Mouse (Mus musculus): Measurements from ENCODE around the gene Slc5a11.

The Slc5a11 gene

DNA sequence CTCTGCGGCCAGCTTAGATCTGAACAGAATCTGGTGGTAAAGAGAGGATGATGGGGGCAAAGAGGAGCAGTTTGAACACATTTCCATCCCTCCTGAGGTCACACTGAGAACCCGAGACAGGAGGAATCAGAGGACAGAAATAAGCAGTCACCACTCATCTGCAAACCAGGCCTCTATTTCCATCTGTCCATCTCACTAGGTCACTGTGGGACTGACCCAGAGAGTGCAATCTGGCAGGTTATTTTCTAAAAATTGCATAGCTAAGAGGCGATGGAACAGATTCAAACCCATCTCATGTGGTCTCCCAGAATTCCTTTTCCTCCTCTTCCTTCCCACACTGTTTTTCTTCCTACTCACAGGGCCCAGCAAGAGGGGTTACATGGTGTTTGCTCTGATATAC lies 73.3 kb downstream of the Slc5a11 start:
- DNase-seq, result peak; percentile 52

DNA sequence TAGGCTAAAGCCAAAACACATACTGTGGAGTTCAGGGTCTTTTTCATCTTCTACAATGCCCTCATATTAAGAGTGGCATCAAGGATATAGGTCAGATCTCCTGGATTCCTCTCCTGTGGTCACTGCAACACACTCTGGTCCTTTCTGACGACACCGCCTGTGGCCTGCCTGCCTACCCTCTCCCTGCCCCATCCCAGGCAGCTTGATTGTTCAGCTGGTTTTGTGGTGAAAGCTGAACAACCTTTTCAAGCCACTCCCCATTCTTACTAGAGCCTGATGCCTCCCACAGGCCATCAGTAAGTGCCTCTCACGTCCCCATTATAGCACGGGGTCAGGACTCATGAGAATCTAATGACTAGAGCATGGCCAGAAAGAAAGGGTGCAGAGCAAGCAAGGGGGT lies 74.6 kb downstream of the Slc5a11 start:
- DNase-seq, result no peak

DNA sequence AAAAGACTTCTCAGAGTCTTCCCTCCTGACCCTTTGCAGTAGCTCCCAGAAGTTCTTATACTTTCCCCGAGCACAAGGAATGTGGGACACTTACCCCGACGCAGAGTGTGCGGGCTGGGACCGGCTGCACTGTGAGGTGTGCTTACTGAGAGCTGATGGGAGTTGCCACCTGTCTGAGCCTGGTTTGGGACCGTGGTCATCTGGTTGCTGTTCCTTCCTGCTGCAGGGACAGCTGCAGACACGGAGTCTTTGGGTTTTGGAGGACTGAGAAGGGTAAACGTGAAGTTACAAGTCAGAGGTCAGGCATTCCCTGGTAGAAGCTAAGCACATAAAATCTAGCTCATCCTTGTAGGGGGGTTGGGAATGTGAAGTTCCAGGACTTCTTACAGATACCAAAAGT lies 77.4 kb downstream of the Slc5a11 start:
- no peak for DNase-seq

DNA sequence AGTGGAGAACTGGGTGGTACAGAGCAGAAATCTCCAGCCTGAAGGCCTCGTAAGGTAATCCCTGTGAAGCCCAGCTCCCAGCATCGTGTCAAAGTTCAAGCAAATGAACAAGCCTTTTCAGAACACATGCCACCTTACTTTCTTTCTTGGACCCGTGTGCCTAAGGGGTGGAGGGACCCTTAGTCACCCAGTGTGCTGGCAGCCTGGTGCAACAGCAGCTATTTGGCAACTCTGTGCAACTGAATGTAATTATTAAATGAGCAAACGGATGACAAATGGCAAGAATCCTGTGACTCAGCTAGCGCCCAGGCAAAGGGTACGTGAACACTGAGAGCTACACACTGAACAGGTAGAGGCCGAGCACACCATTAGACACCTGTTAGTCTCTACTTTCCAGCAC lies 79.3 kb downstream of the Slc5a11 start:
- DNase-seq, result no peak

DNA sequence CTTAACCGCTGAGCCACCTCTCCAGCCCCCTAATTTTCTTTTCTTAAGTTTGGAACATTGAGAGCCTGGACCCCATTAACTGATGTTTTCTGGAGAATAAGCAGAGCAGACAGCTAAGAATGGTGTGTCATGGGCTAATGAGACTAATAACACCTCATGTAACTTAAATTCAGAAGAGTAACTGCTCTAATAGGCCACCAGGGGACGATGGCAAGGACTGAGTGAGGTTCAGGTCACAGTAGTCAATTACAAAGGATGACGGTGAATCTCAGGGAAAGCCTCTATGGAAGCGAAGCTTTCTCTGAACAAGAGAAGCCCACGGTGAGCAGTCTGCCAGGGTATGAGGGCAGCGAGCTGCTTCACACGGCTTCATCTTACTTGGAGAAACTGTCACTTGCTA lies 80.8 kb downstream of the Slc5a11 start:
- DNase-seq, result no peak

DNA sequence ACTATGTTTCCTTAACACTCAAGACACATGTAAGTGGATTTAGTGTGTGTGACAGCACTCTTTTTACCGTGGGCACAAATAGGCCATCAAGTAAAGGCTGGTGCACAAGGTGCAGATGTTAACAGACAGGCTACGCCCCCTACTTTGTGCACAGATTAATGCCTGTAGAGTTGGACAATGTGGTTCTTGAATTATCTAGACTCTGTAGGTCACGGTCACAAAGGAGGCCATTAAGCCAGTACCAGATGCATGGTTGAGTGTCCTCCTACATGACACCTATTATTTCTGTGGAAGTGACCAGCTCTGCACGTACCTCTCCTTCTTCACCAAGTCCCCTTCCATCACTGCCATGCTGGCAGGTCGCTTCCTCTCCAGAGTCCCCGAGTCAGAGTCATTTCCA lies 81.5 kb downstream of the Slc5a11 start:
- no peak for DNase-seq

DNA sequence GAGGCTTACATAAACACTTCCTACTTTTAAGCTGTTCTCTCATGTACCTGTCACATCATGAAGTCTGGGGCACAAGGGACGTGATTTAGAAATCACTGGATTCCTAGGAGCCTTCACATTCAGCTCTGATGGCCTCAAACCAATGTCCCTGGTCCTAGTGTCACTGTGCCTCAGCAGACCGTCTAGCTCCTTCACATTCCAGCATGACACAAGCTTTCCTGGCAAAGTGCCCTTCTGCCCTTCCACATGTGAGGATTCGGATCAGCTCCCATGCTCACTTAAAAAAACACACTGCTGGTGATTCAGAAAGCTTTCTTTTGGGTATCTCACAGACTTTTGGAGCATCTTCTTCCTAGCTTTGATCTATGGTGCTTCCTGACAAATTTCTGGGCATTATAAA lies 83.6 kb downstream of the Slc5a11 start:
- peak; percentile 30 for DNase-seq

DNA sequence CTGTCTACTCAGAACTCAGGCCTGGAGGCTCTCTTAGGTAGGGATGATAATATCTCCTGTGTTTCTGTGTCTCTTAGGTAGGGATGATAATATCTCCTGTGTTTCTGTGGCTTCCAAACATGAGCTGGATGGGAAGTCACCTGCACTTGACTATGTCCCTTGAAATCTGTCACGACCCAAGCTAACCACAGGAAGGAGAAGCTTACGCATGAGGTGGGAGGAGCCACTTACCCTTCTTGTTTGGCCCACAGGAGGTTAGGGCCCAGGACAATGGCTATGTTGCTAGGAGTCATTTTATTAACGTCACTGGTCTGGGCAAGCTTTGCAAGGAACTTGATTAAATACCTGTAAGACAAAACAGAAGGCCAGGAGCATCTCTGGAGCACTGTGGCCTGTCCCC lies 85.7 kb downstream of the Slc5a11 start:
- no peak for DNase-seq

DNA sequence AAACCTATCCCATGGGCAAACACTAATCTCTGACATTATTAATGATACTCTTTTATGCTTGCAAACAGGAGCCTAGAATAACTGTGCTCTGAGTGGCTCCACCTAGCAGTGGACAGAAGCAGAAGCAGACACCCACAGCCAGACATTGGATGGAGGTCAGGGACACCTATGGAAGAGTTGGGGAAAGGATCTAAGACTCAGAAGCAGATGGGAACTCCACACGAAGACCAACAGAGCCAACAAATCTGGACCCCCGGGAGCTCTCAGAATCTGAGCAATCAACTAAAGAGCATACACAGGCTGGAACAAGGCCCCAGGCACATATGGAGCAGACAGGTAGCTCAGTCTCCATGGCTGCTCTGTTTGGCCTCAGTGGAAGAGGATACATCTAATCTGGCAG lies 90.8 kb downstream of the Slc5a11 start:
- peak; percentile 49 for DNase-seq

DNA sequence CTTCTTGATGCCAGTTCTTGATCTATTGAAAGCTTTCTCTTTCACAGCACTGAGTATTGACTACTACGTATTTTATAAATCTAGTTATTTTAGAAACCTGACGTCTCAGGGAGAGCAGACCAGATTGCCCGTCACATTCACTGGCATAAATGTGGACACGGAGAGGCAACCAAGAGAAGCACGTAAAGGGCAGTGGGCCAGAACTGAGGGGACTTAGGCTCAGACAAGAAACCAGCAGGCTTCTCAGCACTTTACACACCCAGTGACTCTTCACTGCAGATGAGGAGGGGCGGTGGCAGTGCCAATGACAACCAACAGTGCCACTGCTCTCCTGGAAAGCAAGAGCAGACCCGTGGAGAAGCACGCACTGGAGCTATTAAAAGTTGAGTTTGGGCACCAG lies 92.7 kb downstream of the Slc5a11 start:
- no peak for DNase-seq

DNA sequence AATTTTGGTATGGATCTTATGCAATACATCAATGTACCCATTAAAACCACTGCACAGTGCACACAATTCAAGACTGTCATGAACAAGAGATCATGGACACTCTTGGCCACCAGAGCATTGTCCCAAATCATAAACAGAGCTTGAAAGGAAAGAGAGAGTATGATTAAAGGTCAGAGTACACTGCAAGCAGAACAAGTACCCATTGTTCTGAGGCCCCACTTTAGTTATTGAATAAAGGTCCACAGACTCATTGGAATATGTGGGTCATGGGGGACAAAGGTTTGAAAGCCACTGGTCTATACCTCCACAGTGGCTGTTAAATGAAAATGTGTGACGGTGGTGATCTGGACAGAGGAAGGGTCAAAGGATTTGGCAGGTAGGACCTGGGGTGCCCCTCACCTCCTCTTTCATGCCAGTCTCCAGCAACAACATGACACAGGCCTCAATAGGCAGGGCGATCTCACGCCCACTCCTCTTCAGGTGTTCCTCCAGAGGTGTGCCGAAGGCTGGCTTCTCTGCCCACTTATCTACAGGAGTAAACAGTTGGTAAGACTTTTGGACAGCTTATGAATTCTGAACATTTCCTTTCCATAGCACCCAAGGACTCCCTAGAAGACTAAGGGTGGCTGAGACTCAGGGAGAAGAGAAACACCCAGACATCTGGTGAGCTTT lies 93.4 kb downstream of the Slc5a11 start:
- DNase-seq, result no peak

DNA sequence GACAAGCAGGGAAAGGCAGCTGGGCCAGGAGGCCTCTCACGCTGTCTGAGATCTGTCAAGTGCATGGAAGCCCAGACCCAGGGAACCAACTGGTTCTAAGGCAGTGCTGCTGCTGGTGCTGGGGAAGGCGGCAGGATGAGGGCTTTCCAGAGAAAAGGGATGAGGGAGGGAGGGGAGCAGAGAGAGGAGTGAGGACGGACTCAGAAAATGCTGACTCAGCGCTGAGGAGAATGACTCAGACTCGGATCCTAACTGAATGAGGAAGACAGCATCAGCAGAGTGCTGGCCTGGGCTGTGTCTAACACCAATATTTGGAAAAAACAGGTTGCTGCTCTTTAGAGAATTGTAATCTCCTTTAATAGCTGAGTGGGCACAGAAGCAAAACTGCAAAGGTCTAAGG lies 97.3 kb downstream of the Slc5a11 start:
- no peak for DNase-seq

DNA sequence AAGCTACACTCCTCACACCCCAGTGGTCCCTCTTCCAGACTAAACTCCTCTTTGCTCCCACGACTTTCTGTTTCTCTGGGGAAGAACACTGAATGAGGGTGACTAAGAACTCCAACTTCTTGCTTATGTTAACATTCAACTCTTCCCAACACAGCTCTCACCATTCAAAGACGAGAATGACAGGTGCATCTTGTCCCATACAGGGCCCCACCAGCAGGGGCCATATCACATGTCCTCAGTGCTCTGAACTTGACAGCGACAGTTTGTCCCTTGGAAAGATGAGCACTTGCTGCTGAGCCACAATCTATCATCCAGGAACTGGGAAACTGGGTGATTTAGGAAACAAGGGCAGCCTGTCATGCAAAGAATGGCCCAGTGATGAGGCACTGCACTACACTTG lies 98.2 kb downstream of the Slc5a11 start:
- DNase-seq, result no peak

DNA sequence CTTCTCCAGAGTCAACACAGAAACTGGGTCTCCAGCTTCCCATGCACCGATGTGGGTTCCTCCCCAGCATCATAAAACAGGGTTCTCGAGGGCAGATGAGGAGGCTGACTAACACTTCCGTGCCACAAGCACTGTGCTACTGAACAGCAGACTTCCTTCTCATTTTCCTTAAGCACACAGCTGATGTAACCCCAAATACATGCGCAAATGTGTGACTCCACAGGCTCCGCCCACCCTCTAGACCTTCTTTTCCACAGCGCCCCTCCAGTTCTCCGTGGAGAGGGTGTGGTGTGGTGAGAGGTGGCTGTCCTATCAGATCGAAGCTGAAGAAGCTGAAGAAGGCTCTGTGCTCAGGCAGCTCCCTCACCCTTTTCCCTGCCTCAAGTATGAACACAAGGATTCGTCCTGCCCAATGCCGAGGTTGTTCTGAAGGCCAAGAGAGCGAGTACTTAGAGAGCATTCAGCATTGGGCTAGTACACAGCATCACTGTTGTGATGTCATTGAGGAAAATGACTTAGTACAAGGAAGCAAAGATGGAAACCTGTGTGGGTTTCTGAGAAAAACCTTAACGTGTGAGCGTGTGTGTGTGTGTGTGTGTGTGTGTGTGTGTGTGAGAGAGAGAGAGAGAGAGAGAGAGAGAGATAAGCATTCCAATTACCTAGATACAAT lies 108.0 kb downstream of the Slc5a11 start:
- DNase-seq, result no peak
